Mouse (Mus musculus) 3T3-L1 (cell line): ENCODE results near the gene Them7.

Experiments used
- DNase-seq: peaks from one replicate; pipeline ENCODE4 v3.0.0-alpha.2; 2015; ENCODE audit warnings: low read depth, low spot score

Gene Them7

DNA sequence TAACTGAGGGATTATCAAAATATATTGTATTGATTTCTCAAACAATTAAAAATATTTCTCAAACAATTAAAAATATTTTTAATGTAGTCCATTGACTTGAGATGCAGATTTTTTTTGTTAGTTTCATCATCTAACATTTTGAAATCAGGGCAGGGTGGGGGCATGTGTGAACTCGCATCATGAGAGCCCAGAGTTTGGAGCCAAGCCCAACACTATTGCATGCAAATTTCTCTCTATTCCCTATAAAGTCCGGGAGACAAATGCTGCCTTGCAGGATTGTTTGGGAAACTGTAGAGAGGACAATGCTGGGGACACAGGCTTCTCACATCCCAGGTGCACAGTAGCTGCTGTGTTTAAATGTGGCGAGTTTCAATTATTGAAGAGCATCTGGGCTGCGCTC lies 151.6 kb downstream of the Them7 start:
- DNase-seq, result no peak

DNA sequence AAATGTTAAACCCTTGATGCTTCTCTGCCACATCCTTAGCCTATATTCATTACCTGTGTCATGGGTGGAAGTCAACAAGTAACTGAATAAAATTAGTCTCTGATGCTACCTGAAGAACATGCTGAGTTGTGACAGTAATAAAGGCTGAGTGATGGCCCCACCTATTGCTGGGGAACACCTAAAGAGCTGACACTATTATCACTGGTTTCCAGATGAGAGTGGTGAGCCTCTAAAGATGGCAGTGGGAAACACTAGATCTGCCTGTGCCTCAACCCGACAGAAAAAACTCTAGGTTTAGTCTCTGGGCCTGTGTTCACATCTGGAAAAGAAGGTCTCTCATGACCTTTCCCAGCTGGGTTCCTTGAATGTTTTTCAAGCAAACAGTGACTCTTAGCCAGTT lies 155.6 kb downstream of the Them7 start:
- no peak for DNase-seq

DNA sequence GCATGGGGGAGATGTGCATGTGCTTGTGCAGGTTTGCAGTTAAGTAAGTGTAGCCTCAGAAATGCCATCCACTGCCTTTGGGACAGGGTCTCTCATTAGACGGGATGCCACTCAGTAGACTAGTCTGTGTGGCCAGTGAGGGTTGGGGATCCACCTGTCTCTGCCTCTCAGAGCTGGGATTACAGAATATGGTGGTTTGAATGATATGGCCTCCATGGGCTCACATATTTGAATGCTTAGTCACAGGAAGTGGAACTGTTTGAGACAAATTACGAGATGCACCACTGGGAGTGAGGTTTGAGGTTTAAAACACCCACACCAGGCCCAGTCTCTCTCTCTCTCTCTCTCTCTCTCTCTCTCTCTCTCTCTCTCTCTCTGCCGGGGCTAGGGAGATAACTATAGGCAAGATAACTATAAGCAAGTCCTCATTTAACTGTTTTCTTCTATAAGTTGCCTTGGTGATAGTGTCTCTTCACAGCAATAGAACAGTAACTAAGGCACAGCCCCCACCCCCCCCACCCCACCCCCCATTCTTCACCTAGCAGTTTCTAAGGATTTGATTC lies 156.7 kb downstream of the Them7 start:
- DNase-seq, result peak; percentile 52

DNA sequence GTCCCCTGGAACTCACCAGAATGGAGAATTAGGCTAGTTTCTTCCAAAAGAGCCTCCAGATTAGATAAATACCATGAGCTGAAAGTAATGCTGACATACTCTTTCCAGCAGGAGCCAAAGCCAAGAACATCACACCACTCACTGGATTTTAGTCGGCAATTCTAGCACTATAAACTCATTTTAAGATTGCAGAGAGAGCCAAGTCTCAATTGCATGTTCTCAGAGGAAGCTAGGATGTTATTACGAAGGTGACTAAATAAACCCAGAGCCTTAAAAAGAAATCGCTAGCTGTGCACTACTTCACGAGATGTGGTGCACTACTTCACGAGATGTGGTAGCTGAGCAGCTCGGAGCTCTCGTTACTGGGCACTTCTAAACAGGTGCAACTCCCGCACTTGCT lies 158.9 kb downstream of the Them7 start:
- DNase-seq, result no peak

DNA sequence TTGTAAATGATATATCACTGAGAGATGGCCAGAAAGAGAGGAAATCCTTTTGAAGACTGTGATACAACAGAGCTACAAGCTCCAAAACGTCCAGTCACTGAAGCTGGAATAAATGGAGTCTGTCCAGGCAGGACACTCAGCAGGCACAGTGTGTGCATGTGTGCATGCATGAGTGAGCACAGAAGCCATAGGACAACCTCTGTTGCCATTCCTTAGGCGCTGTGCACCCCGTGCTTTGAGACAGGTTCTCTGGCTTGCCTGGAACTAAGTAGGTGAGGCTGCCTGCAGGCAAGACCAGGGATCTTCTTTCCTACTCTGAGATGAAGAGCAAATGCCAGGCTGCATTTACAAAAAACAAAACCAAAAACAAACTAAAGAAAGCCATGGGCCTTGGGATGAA lies 160.9 kb downstream of the Them7 start:
- DNase-seq, result no peak

DNA sequence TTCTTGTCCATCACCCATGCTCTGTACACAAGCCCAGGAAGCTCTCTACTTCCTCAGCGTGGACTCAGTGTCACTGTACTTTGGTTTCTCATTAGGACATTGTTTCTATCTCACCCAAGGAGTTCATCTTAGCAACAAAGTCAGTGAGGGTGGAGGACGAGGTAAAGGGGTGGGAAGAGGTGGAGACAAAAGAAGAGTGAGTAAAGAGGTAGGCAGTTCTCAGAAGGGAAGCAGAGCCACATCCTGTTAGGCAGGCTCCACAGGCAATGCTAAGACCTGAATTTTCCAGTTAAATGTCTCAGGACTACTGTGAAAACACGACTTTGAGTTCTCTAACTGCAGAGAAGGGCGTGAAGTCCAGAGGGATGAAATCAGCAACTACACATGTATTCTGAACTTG lies 162.3 kb downstream of the Them7 start:
- DNase-seq, result no peak

DNA sequence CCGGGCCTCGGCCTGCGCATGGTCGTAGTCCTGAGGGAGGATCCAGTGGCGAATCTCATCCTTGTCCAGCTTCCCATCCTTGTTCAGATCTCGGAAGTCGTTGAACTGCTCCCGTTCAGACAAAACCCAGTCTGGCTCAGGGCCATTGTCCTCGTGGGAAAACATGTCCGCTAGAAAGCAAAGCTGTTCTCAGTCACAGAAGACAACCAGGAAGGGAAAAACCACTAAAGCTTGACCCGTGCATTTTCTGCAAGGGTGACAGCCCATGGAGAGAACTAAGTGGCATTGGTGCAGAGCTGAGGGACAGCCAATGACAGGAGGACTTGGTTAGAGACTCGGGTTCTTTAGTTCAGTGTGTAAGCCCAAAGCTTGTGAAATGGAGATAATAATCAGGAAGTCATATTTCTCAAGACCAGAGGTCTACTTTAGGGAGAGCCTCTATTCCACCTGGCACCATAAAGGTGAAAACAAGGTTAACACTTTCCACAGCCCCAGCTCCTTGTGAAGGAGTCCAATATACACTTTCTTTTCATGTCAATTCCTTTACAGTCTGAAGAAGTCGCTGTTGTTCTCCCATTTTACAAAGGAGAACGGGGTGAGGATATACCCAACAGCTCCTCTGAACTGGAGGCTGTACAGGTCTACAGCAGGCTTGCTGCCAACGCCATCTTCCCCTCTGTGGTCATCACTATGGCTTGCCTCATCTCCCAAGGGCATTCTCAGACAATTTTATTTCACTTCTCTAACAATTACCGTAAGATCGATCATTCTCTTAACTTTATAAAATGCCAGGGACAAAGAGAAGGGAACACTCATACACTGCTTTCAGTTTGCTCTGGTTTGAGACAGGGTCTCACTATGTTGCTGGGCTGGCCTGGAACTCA lies 165.1 kb downstream of the Them7 start:
- no peak for DNase-seq

DNA sequence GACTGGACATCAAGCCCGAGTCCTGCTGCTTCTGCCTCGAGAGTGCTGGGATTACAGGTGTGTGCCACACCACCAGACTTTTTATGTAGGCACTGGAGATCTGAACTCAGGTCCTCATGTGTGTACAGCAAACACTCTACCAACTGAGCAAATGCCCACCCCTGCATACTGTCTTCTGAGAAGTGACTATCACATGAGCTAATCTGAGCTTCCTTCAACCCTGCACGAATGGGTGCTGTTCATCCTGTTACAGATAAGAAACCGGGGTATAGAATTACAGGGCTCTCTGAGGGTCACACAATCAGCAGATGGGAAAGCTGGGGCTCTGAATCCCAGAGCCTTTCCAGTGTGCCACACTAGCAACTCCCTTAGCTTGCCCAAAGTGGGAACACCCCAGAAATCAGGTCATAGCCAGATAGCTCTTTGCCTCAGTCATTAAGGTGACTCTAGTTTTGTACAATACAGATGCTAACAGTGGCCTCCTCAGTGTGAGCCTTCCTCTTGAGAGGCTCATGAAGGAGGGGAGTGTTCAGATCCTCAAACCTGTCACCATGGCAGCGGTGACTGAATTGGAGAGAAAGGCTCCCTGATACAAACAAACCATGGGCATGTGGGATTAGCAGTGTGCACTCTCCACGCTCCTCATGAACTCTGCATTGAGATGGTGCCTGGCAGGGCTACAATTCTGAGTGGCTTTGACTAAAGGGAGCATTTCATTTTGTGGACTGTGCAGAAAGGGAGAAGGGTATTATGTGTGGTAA lies 166.7 kb downstream of the Them7 start:
- no peak for DNase-seq

DNA sequence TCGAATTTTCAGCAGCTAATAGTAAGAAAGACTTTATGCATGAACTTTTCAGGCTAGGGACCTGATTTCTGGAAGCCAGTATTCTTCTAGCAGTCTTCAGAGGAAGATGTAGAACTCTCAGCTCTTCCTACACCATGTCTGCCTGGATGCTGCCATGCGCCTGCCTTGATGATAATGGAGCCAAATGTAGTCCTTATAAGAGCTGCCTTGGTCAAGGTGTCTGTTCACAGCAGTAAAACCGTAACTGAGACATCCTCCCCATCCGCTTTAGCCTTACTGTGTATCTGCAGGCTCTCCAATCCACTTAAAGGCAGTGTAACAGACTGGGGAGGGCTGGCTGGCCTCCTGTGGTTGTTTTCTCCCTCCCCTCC lies 167.3 kb downstream of the Them7 start:
- no peak for DNase-seq

DNA sequence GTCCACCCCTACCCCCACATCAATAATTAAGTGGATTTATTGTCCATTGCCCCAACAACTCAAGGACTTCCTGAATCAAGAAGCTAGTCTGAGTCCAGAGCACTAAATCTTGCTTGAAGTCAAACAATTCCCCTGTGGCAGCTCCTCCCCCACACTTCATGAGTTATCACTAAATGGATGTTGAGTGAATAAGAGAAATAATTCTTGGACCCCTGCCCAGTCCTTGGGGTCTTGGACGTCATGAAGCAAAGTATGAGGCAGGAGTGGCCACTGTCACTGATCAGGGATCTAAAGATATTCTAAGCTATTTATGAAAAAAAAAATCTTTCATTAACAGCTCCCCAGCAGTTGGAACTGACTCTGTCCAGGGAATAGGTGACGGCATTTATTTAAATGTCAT lies 168.4 kb downstream of the Them7 start:
- DNase-seq, result peak; percentile 12

DNA sequence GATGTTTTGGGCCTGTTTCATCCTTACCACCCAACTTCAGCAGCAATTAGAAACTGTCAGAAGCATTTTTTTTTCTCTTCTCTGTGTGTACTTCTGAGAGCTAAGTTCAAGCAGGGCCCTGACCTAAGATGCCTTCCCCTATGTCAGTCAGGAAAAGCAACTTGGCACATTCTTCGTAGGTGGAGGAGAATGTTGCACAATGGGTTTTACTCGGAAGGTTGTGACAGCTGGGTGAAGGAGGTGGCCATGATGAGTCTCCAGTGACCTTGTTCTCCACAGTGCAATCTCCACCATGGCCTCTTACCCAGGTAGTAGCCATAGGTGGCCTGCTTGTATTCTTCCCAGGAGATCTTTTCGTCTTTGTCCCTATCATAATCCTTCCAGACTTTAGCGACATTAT lies 170.3 kb downstream of the Them7 start:
- no peak for DNase-seq

DNA sequence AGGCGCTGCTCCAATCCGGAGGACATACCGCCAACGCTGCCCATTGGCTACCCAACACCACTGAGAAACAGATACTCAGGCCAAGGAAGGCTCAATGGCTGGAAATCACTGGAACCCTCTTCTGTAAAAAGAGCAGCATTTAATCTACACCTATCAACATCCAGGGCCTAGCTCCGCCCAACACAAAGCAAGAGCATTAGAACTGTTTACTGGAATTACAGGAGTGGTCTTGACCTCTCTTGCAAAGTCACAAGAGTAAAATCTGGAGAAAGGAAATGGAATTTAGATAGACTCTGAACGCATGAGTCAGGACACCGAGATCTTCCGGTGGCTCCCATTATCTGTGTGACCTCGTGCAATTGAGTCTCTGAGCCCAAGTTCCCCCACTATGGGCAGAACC lies 171.9 kb downstream of the Them7 start:
- DNase-seq, result no peak

DNA sequence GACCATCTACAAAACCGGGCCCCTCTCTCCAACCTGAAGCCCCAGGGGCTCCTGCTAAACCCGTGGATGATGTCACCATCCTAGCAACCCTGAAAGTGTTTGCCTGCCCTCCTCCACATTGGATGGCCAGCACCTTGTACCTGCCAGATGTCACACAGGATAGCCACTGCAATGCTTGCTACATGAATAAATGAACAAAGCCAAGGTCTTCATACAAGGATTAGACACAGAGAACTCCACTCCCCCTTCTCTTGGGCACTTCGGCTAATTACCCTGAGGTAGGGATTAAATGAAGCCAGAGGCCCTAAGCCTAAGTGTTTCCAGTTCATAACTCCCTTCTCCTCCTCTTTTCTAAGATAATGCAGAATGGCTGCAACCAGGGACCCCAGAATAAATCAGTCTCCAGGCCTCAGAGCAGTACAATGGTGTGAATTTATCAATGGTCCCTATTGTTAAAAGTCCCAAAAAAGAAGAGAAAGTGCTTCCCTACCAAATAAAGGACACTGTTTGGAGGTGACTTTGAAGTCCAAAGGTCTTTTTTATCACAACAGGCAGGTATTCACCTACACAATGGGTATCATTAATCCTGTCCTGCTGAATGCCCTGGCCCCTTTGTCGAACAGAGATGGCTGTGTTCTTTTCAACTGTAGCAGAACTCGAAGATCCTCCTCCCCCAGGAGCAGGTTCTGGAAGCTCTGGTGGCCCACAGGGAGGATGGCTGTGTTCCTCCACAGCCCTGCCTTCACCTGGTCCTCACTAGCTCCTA lies 173.5 kb downstream of the Them7 start:
- peak; percentile 8 for DNase-seq

DNA sequence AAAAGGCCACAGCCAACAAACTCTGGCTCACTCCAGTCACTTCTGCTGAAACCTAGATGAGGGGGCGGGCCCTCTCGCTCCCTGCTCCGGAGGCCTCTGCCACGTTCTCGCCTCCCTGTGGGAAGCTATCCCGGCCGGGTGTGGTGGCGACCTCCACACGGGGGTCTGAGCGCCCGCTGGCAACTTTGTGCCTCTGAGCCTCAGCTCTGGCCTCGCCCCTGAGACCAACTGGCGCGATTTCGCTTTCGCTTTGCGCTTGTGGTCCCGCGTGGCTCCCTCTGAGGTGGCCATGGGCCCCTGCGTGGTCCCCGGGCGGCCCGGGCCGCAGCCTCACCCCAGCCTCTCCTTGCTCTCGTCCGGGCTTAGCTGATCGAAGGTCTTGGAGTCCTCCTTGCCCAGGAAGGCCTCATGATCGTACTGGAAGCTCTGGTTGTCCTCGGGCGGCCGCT lies 174.5 kb downstream of the Them7 start:
- DNase-seq, result peak; percentile 69

DNA sequence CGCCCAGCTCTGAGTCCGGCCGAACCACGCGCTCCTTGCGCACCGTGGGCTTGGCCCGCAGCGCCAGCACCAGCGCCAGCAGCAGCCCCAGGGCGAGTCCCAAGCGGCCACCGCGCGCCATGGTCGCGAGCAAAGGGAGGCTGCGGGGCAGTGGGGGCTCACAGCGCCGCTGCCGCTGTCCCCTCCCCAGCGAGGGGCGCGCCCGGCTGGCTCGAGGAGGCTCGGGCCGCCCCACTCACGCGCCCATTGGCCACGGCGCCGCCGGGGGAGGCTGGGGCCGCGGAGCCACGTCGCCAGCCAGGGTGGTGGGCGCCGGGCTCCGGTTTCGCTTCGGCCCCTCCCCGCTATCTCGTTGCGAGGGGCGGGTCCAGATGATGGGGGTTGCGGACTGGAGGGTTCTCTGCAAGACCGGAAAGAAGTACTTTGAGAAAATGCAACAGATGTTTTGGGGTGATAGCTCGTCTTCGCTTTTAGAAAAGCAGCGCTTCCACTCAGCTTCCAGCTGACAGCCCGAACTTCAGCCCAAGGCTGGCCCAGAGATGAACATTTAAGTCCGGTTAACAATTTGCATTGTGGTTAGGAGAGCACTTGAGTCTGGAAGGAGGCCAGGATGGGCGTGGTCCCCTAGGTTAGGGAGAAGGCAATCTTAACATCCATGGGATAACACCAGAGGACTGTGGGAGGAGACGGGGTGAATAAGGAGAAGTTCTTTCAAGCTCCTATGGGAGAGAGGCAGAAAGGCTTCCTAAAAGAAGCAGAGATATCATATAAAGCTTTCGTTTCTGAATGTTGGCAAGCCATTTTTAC lies 175.2 kb downstream of the Them7 start, which contains the start of gene Rcn1:
Rcn1 (minus strand) TSS at position 235 of the 807 bp plus-strand sequence.
- peak; percentile 96 for DNase-seq

DNA sequence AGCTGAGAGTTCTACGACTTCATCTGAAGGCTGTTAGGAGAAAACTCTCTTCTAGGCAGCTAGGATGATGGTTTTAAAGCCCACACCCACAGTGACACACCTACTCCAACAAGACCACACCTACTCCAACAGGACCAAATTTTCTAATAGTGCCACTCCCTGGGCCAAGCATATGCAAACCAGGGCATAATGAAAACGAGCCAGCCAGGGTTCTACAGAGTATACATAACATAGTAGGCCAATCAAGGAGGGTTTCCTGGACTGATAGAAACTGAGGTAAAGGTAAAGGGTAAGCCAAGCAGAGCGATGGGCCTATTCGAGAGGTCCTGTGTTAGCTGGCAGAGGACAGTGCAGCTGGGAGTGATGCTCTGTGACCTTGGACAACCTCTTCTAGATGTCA lies 176.4 kb downstream of the Them7 start:
- DNase-seq, result no peak

DNA sequence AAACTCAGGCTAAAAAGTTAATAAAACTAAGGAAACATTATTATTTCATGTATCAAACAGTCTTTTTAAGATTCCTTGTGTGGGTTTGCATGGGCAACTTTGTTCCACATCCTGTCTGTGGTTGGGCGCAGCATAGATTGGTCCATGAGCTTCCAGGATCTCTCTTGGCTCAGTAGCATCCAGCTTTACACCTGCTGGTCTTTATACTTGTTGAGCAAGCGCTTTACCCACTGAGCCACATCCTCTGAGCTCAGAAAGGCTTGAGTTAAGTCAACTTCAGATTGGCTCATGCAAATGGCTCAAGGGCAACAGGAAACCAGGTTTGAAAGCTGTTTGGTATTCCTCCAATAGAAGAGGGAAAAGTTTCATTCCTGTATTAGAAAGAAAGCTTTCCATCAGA lies 178.1 kb downstream of the Them7 start:
- DNase-seq, result no peak

DNA sequence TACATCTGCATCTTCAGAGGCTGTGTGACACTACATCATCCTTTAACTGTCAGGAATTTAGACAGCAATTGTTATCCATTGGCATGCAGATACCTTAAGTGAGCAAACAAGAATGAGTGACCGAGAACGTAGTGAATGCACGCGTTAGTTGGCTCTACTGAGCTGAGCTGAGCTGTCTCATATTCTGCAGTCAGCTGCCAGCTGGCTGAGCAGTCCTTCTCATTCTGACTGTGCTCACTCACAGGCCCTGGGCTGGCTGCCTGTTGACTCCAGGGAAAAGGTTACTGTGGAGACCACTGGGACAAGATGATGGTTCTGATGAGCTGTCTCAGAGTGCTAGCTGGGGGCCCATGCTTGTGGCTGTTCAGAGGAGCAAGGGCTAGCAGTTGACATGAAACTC lies 184.4 kb downstream of the Them7 start:
- peak; percentile 45 for DNase-seq

DNA sequence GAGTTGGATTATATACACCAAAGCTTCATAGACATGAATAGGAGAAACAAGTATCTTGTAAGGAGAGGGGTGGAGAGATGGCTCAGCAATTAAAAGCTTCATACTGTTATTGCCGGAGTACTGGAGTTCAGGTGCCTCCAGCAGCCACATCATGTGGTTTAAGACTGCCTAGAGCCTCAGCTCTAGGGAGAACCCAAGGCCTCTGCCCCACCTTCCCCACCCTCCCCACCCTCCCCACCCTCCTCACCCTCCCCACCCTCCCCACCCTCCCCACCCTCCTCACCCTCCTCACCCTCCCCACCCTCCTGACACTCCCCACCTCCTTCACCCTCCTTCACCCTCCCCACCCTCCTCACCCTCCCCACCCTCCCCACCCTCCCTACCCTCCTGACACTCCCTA lies 185.1 kb downstream of the Them7 start:
- DNase-seq, result no peak

DNA sequence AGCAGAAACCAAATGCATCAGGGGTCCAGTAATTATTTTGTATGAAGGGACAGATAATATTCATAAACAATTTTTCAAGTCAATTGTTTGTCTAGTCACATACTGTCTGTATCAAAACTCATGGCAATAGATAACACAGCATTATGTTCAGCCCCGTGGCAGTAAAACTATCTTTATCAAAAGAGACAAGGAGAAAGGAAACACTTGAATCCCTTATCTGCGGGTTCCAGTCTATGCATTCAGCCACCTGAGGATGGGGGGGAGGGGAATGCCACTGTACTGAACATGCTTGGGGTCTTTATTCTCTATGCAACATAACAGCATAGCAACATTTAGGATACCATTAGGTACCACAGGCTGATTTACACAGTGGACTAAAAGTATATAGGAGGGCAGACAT lies 190.2 kb downstream of the Them7 start:
- no peak for DNase-seq

DNA sequence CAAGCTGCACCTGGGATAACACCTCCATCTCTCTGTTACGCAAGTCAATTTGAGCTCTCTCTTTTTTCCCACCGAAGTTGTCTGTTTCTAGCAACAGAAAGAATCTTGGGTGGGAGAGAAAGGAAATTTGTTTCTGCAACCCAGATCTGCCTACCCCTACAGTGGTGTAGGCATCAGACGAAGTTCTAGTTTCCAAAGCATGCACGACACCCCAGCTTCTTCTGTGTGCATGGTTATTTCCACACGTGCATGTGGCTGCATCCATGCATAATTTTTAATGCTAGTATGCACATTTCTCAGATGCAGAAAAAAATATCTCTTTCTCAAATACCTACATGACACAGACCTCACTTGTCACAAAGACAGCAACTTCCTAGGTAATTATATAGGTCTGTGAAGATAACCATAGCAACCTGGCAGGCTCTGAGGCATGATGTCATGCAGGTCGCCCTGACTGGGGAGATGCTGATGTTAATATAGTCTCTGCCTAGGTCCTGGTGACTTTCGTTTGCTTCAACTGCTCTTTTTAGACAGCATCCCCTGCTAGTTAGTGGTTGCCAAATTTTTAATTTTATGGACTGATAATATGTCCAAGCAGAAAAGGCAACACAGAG lies 192.0 kb downstream of the Them7 start:
- no peak for DNase-seq
